Mouse (Mus musculus) cortical plate, adult 2 months (tissue): ENCODE results near the gene Sgf29. TPM values are rescaled to one million over a fixed set of nuclear protein-coding genes. Genes with fewer than 3 reads are reported as not detected.

ENCODE experiments used
- H3K27ac ChIP-seq: fragments of 200-500 bp; 2 replicates; pipeline ENCODE4 v1.5.1; 2012; ENCODE audit warnings: low read length, control low read depth, inconsistent platforms; ENCODE audit not compliant: insufficient read depth
- H3K4me1 ChIP-seq: fragments of 200-500 bp; 2 replicates; pipeline ENCODE4 v1.6.1; 2011; ENCODE audit warnings: low read length; ENCODE audit not compliant: control insufficient read depth, insufficient read depth
- H3K4me3 ChIP-seq: fragments of 200-500 bp; 2 replicates; pipeline ENCODE4 v1.5.1; 2011; ENCODE audit warnings: mild to moderate bottlenecking, low read length, control low read depth; ENCODE audit not compliant: insufficient read depth
- CTCF ChIP-seq: fragments of 200-500 bp; IDR thresholded peaks from 2 replicates; pipeline ENCODE4 v1.5.1; 2011; ENCODE audit warnings: mild to moderate bottlenecking, control low read depth, low read length; ENCODE audit not compliant: insufficient read depth; ENCODE audit errors: extremely low read depth
- POLR2A ChIP-seq: fragments of 200-500 bp; IDR thresholded peaks from 2 replicates; pipeline ENCODE4 v1.6.1; 2011; ENCODE audit warnings: mild to moderate bottlenecking, low read length, control low read depth; ENCODE audit not compliant: insufficient read depth; ENCODE audit errors: extremely low read depth
- polyA plus RNA-seq: library from polyadenylated mRNA; depleted of rRNA; stranded (reverse); fragments of >200 nt; gene quantifications from 2 replicates; pipeline ENCODE4 v1.2.3, GENCODE M21; 2012

Gene Sgf29
- polyA plus RNA-seq, 1 experiment, result 43.4 TPM

- Histone ChIP-seq H3K4me3 (no peak overlapping the region), H3K4me1 (no peaks in the 10 kb centered on the region), H3K27ac (no peak overlapping the region)
- TF ChIP-seq POLR2A (no peak), CTCF (no peak)
Observed at GRCm38 (mm10) chr7:126657522-126657921, 8.4 kb downstream of the Sgf29 start.

GRCm38 (mm10) chr7:126659771-126660170 lies 10.7 kb downstream of the Sgf29 start:
- TF ChIP-seq CTCF (no peak), POLR2A (no peak)
- H3K4me1 ChIP-seq, result no peaks in the 10 kb centered on the region
- no peak overlapping the region for H3K27ac ChIP-seq
- H3K4me3 ChIP-seq, result no peak overlapping the region

- no peak for TF ChIP-seq POLR2A
- TF ChIP-seq CTCF, result no peak
- H3K27ac ChIP-seq, result no peak overlapping the region
- H3K4me3 ChIP-seq, result no peak overlapping the region
- no peaks in the 10 kb centered on the region for H3K4me1 ChIP-seq
Observed at GRCm38 (mm10) chr7:126663646-126664045, 14.5 kb downstream of the Sgf29 start.

GRCm38 (mm10) chr7:126665269-126665668 lies 16.2 kb downstream of the Sgf29 start:
- no peaks in the 10 kb centered on the region for H3K4me1 ChIP-seq
- TF ChIP-seq POLR2A (no peak), CTCF (no peak)
- H3K27ac ChIP-seq, result no peak overlapping the region
- no peak overlapping the region for H3K4me3 ChIP-seq

GRCm38 (mm10) chr7:126667495-126668090 lies 18.5 kb downstream of the Sgf29 start:
- Histone ChIP-seq H3K27ac (no peak overlapping the region), H3K4me1 (no peaks in the 10 kb centered on the region), H3K4me3 (no peak overlapping the region)
- TF ChIP-seq POLR2A (no peak), CTCF (no peak)

GRCm38 (mm10) chr7:126668452-126668851 lies 19.3 kb downstream of the Sgf29 start:
- H3K4me1 ChIP-seq, result no peaks in the 10 kb centered on the region
- no peak overlapping the region for H3K27ac ChIP-seq
- TF ChIP-seq CTCF (no peak), POLR2A (no peak)
- no peak overlapping the region for H3K4me3 ChIP-seq

GRCm38 (mm10) chr7:126670152-126670551 lies 21.0 kb downstream of the Sgf29 start:
- no peak for TF ChIP-seq POLR2A
- no peak for TF ChIP-seq CTCF
- H3K27ac ChIP-seq, result no peak overlapping the region
- no peak overlapping the region for H3K4me3 ChIP-seq
- H3K4me1 ChIP-seq, result peaks cover under 1% of the 10 kb centered on the region

- Histone ChIP-seq H3K27ac (no peak overlapping the region), H3K4me1 (peaks cover 3% of the 10 kb centered on the region), H3K4me3 (no peak overlapping the region)
- no peak for TF ChIP-seq POLR2A
- no peak for TF ChIP-seq CTCF
Observed at GRCm38 (mm10) chr7:126672111-126672510, 23.0 kb downstream of the Sgf29 start.

GRCm38 (mm10) chr7:126675104-126675503 lies 26.0 kb downstream of the Sgf29 start:
- Histone ChIP-seq H3K27ac (0 out of 2 replicates have a peak overlapping the region, but pooled peaks have one; percentile 49), H3K4me3 (no peak overlapping the region), H3K4me1 (peaks cover 3% of the 10 kb centered on the region)
- no peak for TF ChIP-seq CTCF
- no peak for TF ChIP-seq POLR2A

- peak within 1 kb of the TSS; percentile 49 for H3K27ac ChIP-seq
- H3K4me3 ChIP-seq, result peak within 1 kb of the TSS; percentile 10
- H3K4me1 ChIP-seq, result peaks cover 3% of the 10 kb centered on the region
- TF ChIP-seq POLR2A (peak; percentile 60), CTCF (no peak)
Observed at GRCm38 (mm10) chr7:126676207-126676606, 27.1 kb downstream of the Sgf29 start, which contains the start of gene Sult1a1. Gene Sult1a1, minus strand, starts transcription at chr7:126676432.

GRCm38 (mm10) chr7:126676631-126677220 lies 27.6 kb downstream of the Sgf29 start:
- Histone ChIP-seq H3K4me1 (peaks cover 3% of the 10 kb centered on the region), H3K4me3 (no peak overlapping the region; the same call in 1 of the 2 replicates), H3K27ac (no peak overlapping the region)
- TF ChIP-seq CTCF, result no peak
